Mouse (Mus musculus): ENCODE data around the gene Lyl1.

The Lyl1 gene

DNA sequence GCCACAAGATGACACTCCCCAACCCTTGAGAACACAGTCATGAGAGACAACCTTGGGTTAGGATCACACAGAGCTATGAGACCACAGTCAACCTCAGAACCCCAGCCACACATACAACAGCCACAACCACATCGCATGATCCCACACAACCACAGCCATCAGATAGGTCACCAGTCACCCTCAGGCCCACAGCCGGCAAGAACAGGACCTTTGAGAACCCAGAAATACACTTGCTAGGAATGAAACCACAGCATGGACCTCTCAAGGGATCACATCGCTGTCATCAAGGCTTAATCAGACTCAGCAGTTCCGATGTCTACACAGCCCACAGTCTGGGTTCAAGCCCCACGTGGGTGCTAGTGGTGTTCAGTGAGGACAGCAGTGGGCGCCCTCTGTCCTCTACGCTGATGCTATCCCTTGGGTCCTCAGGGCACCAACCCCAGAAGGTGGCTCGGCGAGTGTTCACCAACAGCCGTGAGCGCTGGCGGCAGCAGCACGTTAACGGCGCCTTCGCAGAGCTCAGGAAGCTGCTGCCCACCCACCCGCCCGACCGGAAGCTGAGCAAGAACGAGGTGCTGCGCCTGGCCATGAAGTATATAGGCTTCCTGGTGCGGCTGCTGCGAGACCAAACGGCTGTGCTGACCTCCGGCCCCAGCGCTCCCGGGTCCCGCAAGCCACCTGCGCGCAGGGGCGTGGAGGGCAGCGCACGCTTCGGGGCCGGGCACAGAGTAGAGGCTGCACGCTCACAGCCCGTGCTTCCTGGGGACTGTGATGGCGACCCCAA is 2.4 kb downstream of the Lyl1 start:
- in situ Hi-C loops (cut with MboI) = no loop called here

DNA sequence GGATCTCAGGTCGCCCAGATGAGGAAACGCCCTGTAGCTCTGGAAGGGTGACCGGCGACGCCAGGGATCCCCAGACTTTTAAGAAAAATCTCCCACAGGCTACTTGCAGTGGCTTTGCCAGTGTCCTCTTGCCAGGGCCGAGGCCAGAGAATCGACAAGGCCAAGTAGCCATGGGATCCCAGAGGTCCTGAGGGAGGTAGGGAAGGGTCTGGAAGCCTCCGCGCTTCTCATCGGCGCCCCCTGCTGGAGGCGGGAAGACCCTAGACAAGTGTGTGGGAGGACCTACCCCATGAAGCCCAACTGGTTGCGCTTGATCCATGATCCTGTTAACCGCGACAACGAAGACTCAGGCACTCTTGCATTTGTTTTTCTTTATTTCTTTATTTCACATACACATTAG is 3.1 kb downstream of the Lyl1 start:
- in situ Hi-C loops (cut with MboI) = no loop called here

DNA sequence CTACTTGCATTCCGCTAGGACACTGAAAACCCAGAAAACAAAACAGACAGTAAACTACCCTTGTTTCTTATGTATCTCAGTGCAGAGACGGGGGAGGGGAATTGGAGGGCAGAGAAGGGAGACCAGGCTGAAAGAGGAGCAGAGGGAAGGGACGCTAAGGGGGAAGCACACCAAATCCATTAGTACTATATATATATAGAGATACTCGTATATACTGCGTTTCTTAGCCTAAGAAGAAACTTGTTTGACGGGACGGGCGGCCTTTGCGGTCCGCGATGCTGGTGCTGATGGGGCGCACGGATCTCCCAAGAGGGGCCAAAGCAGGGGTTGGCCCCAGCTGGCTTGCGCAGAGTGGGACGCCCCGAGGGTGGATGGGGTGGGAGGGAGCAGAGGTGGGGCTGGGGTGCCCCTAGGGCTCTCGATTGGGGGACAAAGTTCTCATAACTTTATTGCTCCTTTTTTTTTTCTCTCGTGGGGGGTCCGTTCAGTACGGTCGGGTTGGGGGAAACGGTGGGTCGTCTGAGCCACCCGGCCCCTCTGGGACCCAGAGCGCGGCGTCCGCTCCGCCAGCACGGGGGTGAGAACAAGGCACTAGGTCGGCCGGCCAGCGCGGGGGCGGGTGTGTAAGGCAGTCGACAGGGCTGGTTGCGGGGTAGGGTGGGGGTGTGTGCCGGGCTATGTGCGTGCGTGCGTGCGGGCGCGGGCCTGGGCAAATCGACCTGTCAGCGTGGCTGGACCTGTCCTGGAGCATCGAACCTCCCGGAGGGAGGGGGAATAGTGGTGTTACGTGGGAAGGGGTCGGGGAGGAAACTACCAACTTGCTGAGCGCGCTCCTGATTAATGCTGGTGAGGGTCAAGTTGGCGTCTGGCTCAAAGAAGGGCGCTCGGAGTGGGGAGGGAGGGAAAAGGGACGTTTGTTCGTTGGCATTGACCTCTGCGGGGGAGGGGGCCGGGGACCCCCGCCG is 3.9 kb downstream of the Lyl1 start:
- in situ Hi-C loops (cut with MboI) = loop anchor here (5.0 kb wide), 1 partner anchor 107 kb away; no protein-coding TSS in a partner anchor

DNA sequence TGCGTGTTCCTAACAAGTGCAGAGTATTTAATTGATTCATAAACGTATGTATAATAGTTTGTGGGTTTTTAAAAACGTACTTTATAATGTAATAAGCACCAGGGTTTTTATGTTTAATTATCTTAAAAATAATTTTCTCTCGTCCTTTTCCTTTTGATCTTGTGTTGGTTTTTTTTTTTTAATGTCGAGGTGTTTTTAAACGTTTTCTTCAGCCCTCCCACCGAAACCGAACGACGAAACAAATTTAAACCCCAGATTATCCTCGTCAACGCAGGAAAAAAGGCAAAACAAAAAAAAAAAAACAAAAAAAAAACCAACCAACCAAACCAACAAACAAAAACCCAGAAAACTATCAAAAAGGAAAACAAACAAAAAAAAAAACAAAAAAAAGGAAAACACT is 4.7 kb downstream of the Lyl1 start:
- in situ Hi-C loops (cut with MboI) = loop anchor here (5.0 kb wide), 1 partner anchor 106 kb away; no protein-coding TSS in a partner anchor

- in situ Hi-C loops (cut with MboI) = loop anchor here (5.0 kb wide), 1 partner anchor 106 kb away; no protein-coding TSS in a partner anchor
Measured at GRCm38 (mm10) chr8:84706610-84707266, 5.5 kb downstream of the Lyl1 start.

DNA sequence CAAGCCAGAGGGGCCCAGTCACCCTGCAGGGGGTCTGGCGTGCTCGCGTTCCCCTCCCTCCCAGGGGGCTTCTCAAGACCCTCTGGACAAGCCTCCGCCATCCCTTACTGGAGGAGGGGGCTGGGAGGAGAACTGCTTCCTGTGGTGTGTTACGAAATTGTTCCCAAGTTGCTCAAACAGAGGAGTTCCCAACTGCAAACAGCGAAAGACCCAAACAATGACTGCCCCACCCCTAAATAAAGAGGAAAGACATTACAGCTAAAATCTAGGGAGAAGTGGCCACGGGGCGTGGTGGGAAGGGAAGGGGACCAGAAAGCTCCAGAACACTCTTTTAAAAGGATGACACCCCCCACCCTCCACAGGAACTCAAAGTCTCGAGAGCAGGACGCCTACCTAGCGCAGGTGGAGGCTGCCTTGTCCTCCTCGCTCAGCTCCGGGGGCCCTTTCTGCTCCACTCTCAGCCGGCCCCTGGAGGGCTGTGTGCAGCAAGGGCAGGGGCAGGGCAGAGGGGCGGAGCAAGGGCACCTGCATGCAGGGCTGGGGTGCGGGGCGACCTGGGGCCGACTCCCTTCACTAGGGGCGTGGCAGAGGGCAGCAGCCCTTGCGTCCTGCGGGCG is 6.1 kb downstream of the Lyl1 start:
- in situ Hi-C loops (cut with MboI) = loop anchor here (5.0 kb wide), 1 partner anchor 105 kb away; no protein-coding TSS in a partner anchor

DNA sequence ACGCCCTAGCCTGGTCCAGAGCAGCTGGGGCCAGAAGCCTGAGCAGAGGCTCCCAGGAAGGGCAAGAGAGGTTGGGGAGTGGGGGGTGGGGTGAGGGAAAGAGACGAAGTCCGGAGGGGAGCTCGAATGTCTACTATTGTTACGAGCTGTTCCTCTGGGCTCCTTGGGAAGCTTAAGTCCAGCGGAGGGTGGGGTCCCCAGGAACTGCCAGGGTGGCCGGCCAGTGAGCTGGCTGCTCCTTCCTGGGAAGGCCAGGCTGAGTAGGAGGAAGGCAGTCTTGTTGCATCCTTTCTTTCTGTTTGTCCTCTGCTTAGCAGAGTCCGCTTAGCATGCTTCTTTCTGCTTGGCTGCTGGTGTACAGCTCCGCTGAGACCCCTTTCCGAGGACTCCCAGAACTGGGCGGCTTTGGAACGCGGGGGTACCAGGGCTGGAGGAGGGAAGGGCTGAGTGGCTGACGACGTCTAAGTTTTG is 6.8 kb downstream of the Lyl1 start:
- in situ Hi-C loops (cut with MboI) = loop anchor here (5.0 kb wide), 1 partner anchor 104 kb away; no protein-coding TSS in a partner anchor

DNA sequence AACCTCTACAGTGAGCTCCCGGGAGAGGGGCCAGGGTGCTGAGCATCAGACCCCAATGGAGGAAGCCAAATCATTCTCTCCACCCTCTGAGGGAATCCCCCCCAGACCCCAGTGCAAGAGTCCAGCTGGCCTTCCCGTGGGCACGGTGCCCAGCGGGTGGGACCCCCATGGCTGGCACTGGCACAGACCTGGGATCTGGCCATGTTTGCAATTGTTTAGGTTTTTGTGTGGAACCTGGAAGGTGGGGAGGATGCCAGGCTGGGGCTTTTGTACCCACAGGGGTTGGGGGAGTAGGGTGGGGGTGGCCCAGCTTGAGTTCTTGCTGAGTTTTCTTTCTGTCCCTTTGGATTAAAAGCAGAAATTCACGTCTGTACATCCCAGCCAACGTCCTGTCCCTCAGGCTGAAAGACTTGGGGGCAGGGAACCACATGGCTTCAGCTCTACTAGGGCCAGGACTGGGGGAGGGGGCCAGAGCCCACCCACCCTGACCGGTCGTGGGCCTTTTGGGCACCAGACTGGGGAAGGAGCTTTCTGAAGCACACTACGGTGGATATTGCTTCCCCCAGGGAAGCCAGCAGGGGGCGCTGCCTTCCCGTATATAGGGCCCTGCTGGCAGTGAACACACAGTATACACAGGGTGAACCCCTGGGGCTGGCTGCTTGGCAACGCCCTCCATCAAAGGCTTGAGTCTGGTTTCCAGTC is 7.7 kb downstream of the Lyl1 start:
- in situ Hi-C loops (cut with MboI) = loop anchor here (5.0 kb wide), 1 partner anchor 103 kb away; no protein-coding TSS in a partner anchor

- in situ Hi-C loops (cut with MboI) = loop anchor here (5.0 kb wide), 1 partner anchor 102 kb away; no protein-coding TSS in a partner anchor
Measured at GRCm38 (mm10) chr8:84709931-84710330, 8.7 kb downstream of the Lyl1 start.

DNA sequence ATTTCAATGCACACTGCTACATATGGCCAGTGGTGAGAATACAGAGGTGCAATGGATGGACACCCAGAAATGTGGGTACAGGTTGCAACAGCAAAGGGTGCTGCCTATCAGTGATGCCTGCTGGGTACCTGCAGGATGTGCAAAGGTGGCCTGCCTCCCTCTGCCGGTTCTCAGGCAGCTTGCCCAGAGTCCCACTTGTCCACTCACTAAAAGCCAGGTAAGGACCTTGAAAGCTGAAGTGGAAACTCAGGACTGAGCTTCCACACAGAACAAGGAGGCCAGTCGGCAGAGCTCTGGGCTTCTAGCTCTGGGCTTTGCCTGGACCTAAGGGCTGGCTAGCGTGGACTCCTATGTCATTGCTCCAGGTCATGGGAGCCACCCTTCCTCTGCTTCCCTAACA is 10.1 kb downstream of the Lyl1 start:
- in situ Hi-C loops (cut with MboI) = no loop called here

- in situ Hi-C loops (cut with MboI) = no loop called here
Measured at GRCm38 (mm10) chr8:84711933-84712758, 10.9 kb downstream of the Lyl1 start.

- in situ Hi-C loops (cut with MboI) = no loop called here
Measured at GRCm38 (mm10) chr8:84712759-84713120, 11.5 kb downstream of the Lyl1 start.

DNA sequence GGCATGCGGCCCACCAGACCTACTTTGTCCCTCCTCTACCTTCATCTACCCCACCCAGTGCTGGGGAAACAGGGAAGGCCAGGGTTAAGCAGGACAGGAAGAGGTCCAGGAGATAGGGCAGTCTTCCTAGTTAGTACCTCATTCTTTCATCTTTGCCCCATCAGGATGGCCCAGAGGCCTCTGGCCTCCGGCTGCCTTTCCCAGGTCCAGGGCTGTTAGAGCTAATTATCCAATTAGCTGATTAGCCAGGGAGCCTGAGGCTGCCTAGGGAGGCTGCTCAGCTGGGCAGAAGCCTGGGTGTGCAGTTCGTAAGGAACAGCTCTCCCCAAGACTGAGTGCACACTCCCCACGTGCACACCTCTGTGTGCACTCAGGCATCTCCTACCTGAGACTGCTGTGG is 12.1 kb downstream of the Lyl1 start:
- in situ Hi-C loops (cut with MboI) = no loop called here

DNA sequence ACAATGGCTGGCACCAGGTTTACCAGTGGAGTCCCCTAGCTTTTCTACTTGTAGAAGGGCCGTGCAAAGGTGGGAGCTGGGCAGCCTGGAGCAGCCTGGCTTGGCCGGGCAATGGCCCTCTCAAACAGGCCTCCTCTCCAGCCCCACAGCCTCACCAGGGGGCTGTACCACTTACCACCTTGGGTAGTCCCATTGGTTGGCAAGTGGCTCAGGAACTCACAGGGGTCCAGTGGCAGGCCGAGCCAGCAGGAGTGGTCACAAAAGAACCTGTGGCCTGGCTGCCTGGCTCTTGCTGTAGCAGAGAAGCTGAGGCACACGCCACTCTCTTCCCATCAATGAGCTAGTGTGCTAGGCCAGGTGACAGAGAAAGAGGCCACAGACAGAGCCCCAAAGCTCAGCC is 12.9 kb downstream of the Lyl1 start:
- in situ Hi-C loops (cut with MboI) = no loop called here

GRCm38 (mm10) chr8:84715893-84716468 is 14.7 kb downstream of the Lyl1 start:
- in situ Hi-C loops (cut with MboI) = no loop called here

- in situ Hi-C loops (cut with MboI) = no loop called here
Measured at GRCm38 (mm10) chr8:84716790-84717189, 15.5 kb downstream of the Lyl1 start.

DNA sequence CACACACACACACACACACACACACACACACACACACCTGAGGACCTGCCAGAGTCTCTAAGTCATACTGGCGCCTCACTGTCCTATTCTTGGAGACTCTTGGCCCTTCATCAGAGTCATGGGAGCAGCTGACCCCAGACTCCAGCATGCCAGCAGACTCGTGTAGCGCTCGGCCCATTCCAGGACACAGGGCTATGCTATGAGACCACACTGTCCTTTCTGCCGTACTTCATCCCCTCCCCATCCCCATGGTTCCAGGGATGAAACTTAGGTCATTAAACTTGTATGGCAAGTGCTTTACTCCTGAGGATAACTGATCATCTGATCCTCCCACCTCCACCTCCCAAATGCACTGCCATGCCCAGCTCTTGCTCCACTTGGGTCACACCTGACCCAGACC is 17.2 kb downstream of the Lyl1 start:
- in situ Hi-C loops (cut with MboI) = no loop called here

DNA sequence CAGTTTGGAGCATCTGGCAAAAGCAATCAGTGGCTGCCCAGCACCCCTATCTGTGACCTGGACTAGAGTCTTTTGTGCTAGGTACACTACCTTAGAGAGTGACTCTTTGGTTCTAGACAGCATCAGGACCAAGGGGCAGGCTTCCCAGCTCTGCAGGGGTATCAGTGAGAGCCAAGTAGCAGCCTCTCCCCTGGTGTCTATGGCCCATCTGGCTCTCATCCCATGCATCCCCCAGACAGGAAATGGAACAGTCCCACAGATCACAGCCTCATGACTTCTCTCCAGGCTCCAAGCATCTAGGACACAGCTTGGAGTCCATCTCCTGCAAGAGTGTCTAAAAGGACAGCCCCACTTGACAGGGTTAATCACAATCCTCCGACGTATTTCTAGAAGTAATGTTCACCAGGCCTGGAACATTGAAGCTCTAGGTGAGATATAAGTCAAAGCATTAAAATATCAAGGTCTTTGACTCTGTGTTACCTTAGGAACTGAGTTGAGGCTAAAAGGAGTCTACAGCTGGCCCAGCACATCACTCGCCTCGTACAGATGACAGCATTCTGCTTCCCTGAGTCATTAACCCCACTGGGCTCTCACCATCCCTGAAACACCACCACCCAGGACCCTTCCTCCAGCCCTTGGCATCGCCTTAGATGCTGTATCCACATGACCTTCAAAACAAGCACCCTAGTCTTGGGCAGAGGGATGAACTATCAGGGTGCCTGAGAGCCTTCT is 17.9 kb downstream of the Lyl1 start:
- in situ Hi-C loops (cut with MboI) = no loop called here

GRCm38 (mm10) chr8:84722530-84722849 is 21.2 kb downstream of the Lyl1 start:
- in situ Hi-C loops (cut with MboI) = no loop called here

Data from mature B cell (primary cell).